Mouse (Mus musculus) stomach, embryonic 14.5 days (tissue): Measurements from ENCODE around the gene Kank2. TPM values are rescaled to one million over a fixed set of nuclear protein-coding genes. Genes with fewer than 3 reads are reported as not detected.

Experiments
- ATAC-seq: fragments of 200-750 bp; cut with Nextera tagmentation; 2 replicates; pipeline ENCODE4 v1.8.0; 2017; ENCODE audit warnings: low read depth, moderate TSS enrichment; ENCODE audit not compliant: insufficient number of reproducible peaks, insufficient read depth, low FRiP score
- H3K27ac ChIP-seq: fragments of 300-500 bp; sonication (generic); 2 replicates; pipeline ENCODE4 v1.5.1; 2014; ENCODE audit warnings: mild to moderate bottlenecking, low read length, moderate library complexity, mixed read lengths
- H3K27me3 ChIP-seq: fragments of 300-500 bp; sonication (generic); 2 replicates; pipeline ENCODE4 v1.6.1; 2014; ENCODE audit warnings: low read length, control low read depth, mixed read lengths; ENCODE audit not compliant: control insufficient read depth, insufficient read depth
- H3K36me3 ChIP-seq: fragments of 300-500 bp; sonication (generic); 2 replicates; pipeline ENCODE4 v1.6.1; 2014; ENCODE audit warnings: mild to moderate bottlenecking, control low read depth, low read length, moderate library complexity, mixed read lengths; ENCODE audit not compliant: control insufficient read depth, insufficient read depth
- H3K4me1 ChIP-seq: fragments of 300-500 bp; sonication (generic); 2 replicates; pipeline ENCODE4 v1.6.1; 2014; ENCODE audit warnings: low read length, control low read depth, mixed read lengths; ENCODE audit not compliant: control insufficient read depth, insufficient read depth
- H3K4me2 ChIP-seq: fragments of 300-500 bp; sonication (generic); replicated peaks from 2 replicates; pipeline ENCODE4 v1.6.1; 2014; ENCODE audit warnings: low read depth, low read length, control low read depth
- H3K4me3 ChIP-seq: fragments of 300-500 bp; sonication (generic); 2 replicates; pipeline ENCODE4 v1.5.1; 2014; ENCODE audit warnings: low read depth, low read length, control low read depth
- H3K9ac ChIP-seq: fragments of 300-500 bp; sonication (generic); replicated peaks from 2 replicates; pipeline ENCODE4 v1.6.1; 2014; ENCODE audit warnings: low read depth, mild to moderate bottlenecking, control low read depth, low read length, moderate library complexity, mixed read lengths
- H3K9me3 ChIP-seq: fragments of 300-500 bp; sonication (generic); 2 replicates; pipeline ENCODE4 v1.6.1; 2016; ENCODE audit warnings: low read depth, low read length, control low read depth; ENCODE audit not compliant: control insufficient read depth
- WGBS: fragments of 180-500 bp; shearing (Covaris S2); extraction: QIAGEN DNeasy Blood & Tissue Kit; methylation state at CpG from one replicate; pipeline ENCODE4 v1.1.7; 2014; 5-methylcytosine and 5-hydroxymethylcytosine counted together
- microRNA-seq: library from miRNA; unstranded; fragments of <30 nt; microRNA quantifications from one replicate; pipeline ENCODE4, GENCODE M21; 2016
- polyA plus RNA-seq: library from polyadenylated mRNA; unstranded; fragments of >200 nt; fragmentation: Nextera tagmentation; extraction: Ambion mirVana; gene quantifications from 2 replicates; pipeline ENCODE4 v1.2.1, GENCODE M21; 2014

The Kank2 gene
- polyA plus RNA-seq, 1 experiment from 2014 or later: 10.3 TPM

- Histone ChIP-seq H3K9ac (no peak overlapping the region), H3K27ac (no peak overlapping the region), H3K36me3 (no peaks in the 10 kb centered on the region), H3K4me1 (peaks cover 14% of the 10 kb centered on the region), H3K4me2 (no peak overlapping the region), H3K4me3 (no peak overlapping the region), H3K9me3 (no peaks in the 10 kb centered on the region), H3K27me3 (no peaks in the 10 kb centered on the region)
- ATAC-seq: no peak
- 70% methylated on average over 2 of the region's 2 CpGs for WGBS
These were observed 77.5 kb downstream of the Kank2 start for GRCm38 (mm10) chr9:21721036-21721435.

GRCm38 (mm10) chr9:21717015-21717414 lies 81.5 kb downstream of the Kank2 start:
- H3K4me1 ChIP-seq: no peaks in the 10 kb centered on the region
- WGBS: 84% methylated on average over 2 of the region's 2 CpGs
- no peaks in the 10 kb centered on the region for H3K27me3 ChIP-seq
- no peaks in the 10 kb centered on the region for H3K9me3 ChIP-seq
- no peak overlapping the region for H3K27ac ChIP-seq
- no peak overlapping the region for H3K4me2 ChIP-seq
- no peaks in the 10 kb centered on the region for H3K36me3 ChIP-seq
- H3K4me3 ChIP-seq: no peak overlapping the region
- no peak overlapping the region for H3K9ac ChIP-seq
- no peak for ATAC-seq

Small RNAs within 50 kb of the gene (microRNA-seq; reads per million reads assigned to microRNA genes)
- 8.1 reads per million, percentile 17 among the genes with 10 or more reads in this experiment for gene Mir7083

Other genes with a start within 250 kb of the Kank2 start
- gene Timm29, start 206.0 kb downstream of the Kank2 start, polyA plus RNA-seq: 29.4 and 33.4 TPM in 2 replicates
- gene Yipf2, start 205.9 kb downstream of the Kank2 start, polyA plus RNA-seq: 26.9 and 27.5 TPM in 2 replicates
- 91.8 and 95.0 TPM in 2 replicates for gene Smarca4, start 182.6 kb downstream of the Kank2 start, polyA plus RNA-seq
- gene Ldlr, start 75.3 kb downstream of the Kank2 start, polyA plus RNA-seq: 23.8 and 26.9 TPM in 2 replicates
- 111 and 120 TPM in 2 replicates for gene Spc24, start 38.4 kb downstream of the Kank2 start, polyA plus RNA-seq
- gene Angptl8, start 36.8 kb upstream of the Kank2 start, polyA plus RNA-seq: 2.8 and 2.9 TPM in 2 replicates
- gene Dock6, start 53.9 kb upstream of the Kank2 start, polyA plus RNA-seq: 39.8 and 45.1 TPM in 2 replicates
- 41.4 and 42.7 TPM in 2 replicates for gene Rab3d, start 119.4 kb upstream of the Kank2 start, polyA plus RNA-seq
- gene Ccdc159, start 128.7 kb upstream of the Kank2 start, polyA plus RNA-seq: 4.9 and 6.3 TPM in 2 replicates
- gene Tmem205, start 128.8 kb upstream of the Kank2 start, polyA plus RNA-seq: 60.7 and 62.4 TPM in 2 replicates
- gene Plppr2, start 138.3 kb upstream of the Kank2 start, polyA plus RNA-seq: 8.5 and 9.9 TPM in 2 replicates
- gene Swsap1, start 157.0 kb upstream of the Kank2 start, polyA plus RNA-seq: 8.9 and 10.4 TPM in 2 replicates
- gene Epor, start 164.8 kb upstream of the Kank2 start, polyA plus RNA-seq: 6.4 and 6.7 TPM in 2 replicates
- 4.9 and 5.5 TPM in 2 replicates for gene Rgl3, start 190.7 kb upstream of the Kank2 start, polyA plus RNA-seq
- 0.63 and 0.72 TPM in 2 replicates for gene Ccdc151, start 203.9 kb upstream of the Kank2 start, polyA plus RNA-seq
- gene Prkcsh, start 204.1 kb upstream of the Kank2 start, polyA plus RNA-seq: 82.8 and 91.0 TPM in 2 replicates